Mouse (Mus musculus): Measurements from ENCODE around the gene Dnajc25. TPM values are rescaled to one million over a fixed set of nuclear protein-coding genes. Genes with fewer than 3 reads are reported as not detected.

The Dnajc25 gene
- polyA plus RNA-seq, 1 experiment from 2014 or later, result 14.1 TPM

DNA sequence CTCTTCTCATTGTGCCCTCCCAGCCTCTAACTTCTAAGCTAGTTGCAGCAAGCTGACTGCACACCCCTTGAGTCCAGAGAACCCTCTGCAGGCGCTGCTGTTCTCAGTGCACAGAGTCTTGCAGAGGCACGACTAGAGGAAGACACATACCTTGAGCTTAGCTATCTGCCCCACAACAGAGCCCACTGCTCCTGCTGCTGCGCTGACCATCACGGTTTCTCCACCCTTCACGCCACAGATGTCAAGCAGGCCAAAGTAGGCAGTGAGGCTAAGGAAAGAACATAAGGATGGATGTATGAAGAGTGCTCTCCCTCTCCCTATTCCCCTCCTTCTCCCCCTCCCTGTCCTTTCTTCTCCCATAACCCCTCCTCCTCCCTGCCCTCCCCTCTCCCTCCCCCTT lies 19.2 kb upstream of the Dnajc25 start:
- 0 out of 2 replicates have a peak, but pooled peaks cover 3% of the 10 kb centered on the region for H3K36me3 ChIP-seq (ENCODE audit: insufficient read depth, low read length)
- no peak for DNase-seq (ENCODE audit: low spot score)
- no peak overlapping the region for H3K9ac ChIP-seq (ENCODE audit: low read depth, low read length)
- no peak for ATAC-seq (replicated peaks; ENCODE audit: low FRiP score, low read depth)
- no peak overlapping the region for H3K27ac ChIP-seq
- H3K27me3 ChIP-seq (ENCODE audit: insufficient read depth, low read length), result no peaks in the 10 kb centered on the region
- no peaks in the 10 kb centered on the region for H3K9me3 ChIP-seq (replicated peaks; ENCODE audit: low read length)
- H3K4me3 ChIP-seq (replicated peaks; ENCODE audit: low read depth, low read length), result no peak overlapping the region
- TF ChIP-seq CTCF (IDR thresholded peaks at IDR 0.05; ENCODE audit: low read depth), result no peak
- H3K4me1 ChIP-seq (replicated peaks; ENCODE audit: insufficient read depth, low read length), result no peaks in the 10 kb centered on the region
- H3K4me2 ChIP-seq (ENCODE audit: low read length), result no peak overlapping the region
- 92% methylated on average over 5 of the region's 5 CpGs for WGBS

- WGBS, result 68% methylated on average over 6 of the region's 6 CpGs
- Histone ChIP-seq H3K27me3 (ENCODE audit: insufficient read depth, low read length) (no peaks in the 10 kb centered on the region), H3K27ac (no peak overlapping the region), H3K36me3 (ENCODE audit: insufficient read depth, low read length) (no peaks in the 10 kb centered on the region), H3K9ac (ENCODE audit: low read depth, low read length) (no peak overlapping the region), H3K4me1 (replicated peaks; ENCODE audit: insufficient read depth, low read length) (no peaks in the 10 kb centered on the region), H3K4me2 (ENCODE audit: low read length) (no peak overlapping the region), H3K9me3 (replicated peaks; ENCODE audit: low read length) (no peaks in the 10 kb centered on the region), H3K4me3 (replicated peaks; ENCODE audit: low read depth, low read length) (no peak overlapping the region)
- DNase-seq (ENCODE audit: low spot score), result no peak
- ATAC-seq (replicated peaks; ENCODE audit: low FRiP score, low read depth), result no peak
- TF ChIP-seq CTCF (IDR thresholded peaks at IDR 0.05; ENCODE audit: low read depth), result no peak
Measured at GRCm38 (mm10) chr4:58981421-58981820, 13.4 kb upstream of the Dnajc25 start.

DNA sequence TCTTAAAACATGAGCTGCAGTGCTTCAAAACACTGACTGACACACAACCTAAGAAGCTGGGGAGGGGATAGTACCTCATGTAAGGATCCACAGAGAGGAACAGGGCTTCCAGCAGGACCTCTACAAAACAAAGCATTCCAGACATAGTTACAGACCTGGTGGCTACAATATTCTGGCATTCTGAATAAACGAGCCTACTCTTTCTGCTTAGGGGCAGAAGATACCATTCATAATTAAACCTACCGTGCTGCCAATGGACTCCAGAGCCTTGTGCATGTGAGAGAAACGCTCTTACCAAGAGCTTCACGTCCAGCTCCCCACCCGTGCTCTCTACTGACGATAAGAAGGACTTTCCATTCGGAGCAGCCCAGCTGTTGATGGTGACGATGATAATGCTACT lies 12.1 kb upstream of the Dnajc25 start:
- DNase-seq (ENCODE audit: low spot score), result no peak
- WGBS, result 90% methylated on average over 8 of the region's 8 CpGs
- Histone ChIP-seq H3K9ac (ENCODE audit: low read depth, low read length) (no peak overlapping the region), H3K27me3 (ENCODE audit: insufficient read depth, low read length) (no peaks in the 10 kb centered on the region), H3K4me3 (replicated peaks; ENCODE audit: low read depth, low read length) (no peak overlapping the region), H3K36me3 (ENCODE audit: insufficient read depth, low read length) (no peaks in the 10 kb centered on the region), H3K9me3 (replicated peaks; ENCODE audit: low read length) (no peaks in the 10 kb centered on the region), H3K27ac (no peak overlapping the region), H3K4me2 (ENCODE audit: low read length) (no peak overlapping the region), H3K4me1 (replicated peaks; ENCODE audit: insufficient read depth, low read length) (no peaks in the 10 kb centered on the region)
- no peak for ATAC-seq (replicated peaks; ENCODE audit: low FRiP score, low read depth)
- no peak for TF ChIP-seq CTCF (IDR thresholded peaks at IDR 0.05; ENCODE audit: low read depth)

DNA sequence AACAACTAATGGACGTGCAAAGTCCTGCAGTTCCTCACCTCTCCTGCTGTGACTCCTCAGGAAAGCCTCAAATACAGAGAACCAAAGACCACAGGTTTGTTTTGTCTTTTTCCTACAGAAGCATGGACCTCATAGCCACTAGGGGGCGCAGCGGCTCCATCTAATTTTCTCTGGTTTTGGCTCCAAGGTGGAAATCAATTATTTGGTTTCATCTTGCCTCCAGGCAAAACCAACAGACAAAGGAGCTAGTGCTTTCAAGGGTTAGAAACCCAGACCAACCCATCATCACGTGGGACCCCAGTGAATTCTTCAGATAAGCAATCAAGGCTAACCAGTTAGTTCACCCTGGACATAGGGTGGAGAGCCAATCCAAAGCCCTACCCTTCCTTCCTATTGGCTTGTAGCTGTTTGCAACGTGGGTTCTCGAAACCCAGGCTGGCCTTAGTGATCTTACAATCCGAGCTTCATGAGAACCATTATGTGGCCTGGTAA lies 9.7 kb upstream of the Dnajc25 start:
- DNase-seq (ENCODE audit: low spot score) (peak; percentile 86), ATAC-seq (replicated peaks; ENCODE audit: low FRiP score, low read depth) (no peak; the same call in 1 of the 2 replicates)
- H3K4me1 ChIP-seq (replicated peaks; ENCODE audit: insufficient read depth, low read length), result no peaks in the 10 kb centered on the region
- H3K27ac ChIP-seq, result no peak overlapping the region
- H3K4me2 ChIP-seq (ENCODE audit: low read length), result no peak overlapping the region
- WGBS, result 13% methylated on average over 7 of the region's 7 CpGs
- no peaks in the 10 kb centered on the region for H3K36me3 ChIP-seq (ENCODE audit: insufficient read depth, low read length)
- H3K9ac ChIP-seq (ENCODE audit: low read depth, low read length), result no peak overlapping the region
- H3K4me3 ChIP-seq (replicated peaks; ENCODE audit: low read depth, low read length), result no peak overlapping the region
- peak; percentile 92 for TF ChIP-seq CTCF (IDR thresholded peaks at IDR 0.05; ENCODE audit: low read depth)
- no peaks in the 10 kb centered on the region for H3K27me3 ChIP-seq (ENCODE audit: insufficient read depth, low read length)
- H3K9me3 ChIP-seq (replicated peaks; ENCODE audit: low read length), result no peaks in the 10 kb centered on the region

GRCm38 (mm10) chr4:58986540-58987190 lies 8.2 kb upstream of the Dnajc25 start, which contains the start of gene Ptgr1:
Gene Ptgr1 (minus strand): TSS chr4:58987119.
- DNase-seq (ENCODE audit: low spot score) (peak; percentile 87), ATAC-seq (replicated peaks; ENCODE audit: low FRiP score, low read depth) (peak; percentile 63; the same call in 1 of the 2 replicates)
- Histone ChIP-seq H3K4me2 (ENCODE audit: low read length) (peak within 1 kb of the TSS; percentile 99), H3K27me3 (ENCODE audit: insufficient read depth, low read length) (no peaks in the 10 kb centered on the region), H3K9me3 (replicated peaks; ENCODE audit: low read length) (no peaks in the 10 kb centered on the region), H3K4me3 (replicated peaks; ENCODE audit: low read depth, low read length) (peak within 1 kb of the TSS; percentile 71), H3K4me1 (replicated peaks; ENCODE audit: insufficient read depth, low read length) (no peaks in the 10 kb centered on the region), H3K9ac (ENCODE audit: low read depth, low read length) (peak within 1 kb of the TSS; percentile 62), H3K36me3 (ENCODE audit: insufficient read depth, low read length) (no peaks in the 10 kb centered on the region), H3K27ac (peak within 1 kb of the TSS; percentile 57; the same call in 1 of the 2 replicates)
- 1% methylated on average over 28 of the region's 28 CpGs for WGBS
- TF ChIP-seq CTCF (IDR thresholded peaks at IDR 0.05; ENCODE audit: low read depth), result no peak

GRCm38 (mm10) chr4:58989303-58989898 lies 5.5 kb upstream of the Dnajc25 start:
- no peak for ATAC-seq (replicated peaks; ENCODE audit: low FRiP score, low read depth)
- no peak overlapping the region for H3K4me3 ChIP-seq (replicated peaks; ENCODE audit: low read depth, low read length)
- H3K4me2 ChIP-seq (ENCODE audit: low read length), result no peak overlapping the region
- no peaks in the 10 kb centered on the region for H3K9me3 ChIP-seq (replicated peaks; ENCODE audit: low read length)
- H3K9ac ChIP-seq (ENCODE audit: low read depth, low read length), result no peak overlapping the region
- H3K27ac ChIP-seq, result no peak overlapping the region
- H3K27me3 ChIP-seq (ENCODE audit: insufficient read depth, low read length), result no peaks in the 10 kb centered on the region
- no peak for DNase-seq (ENCODE audit: low spot score)
- no peaks in the 10 kb centered on the region for H3K4me1 ChIP-seq (replicated peaks; ENCODE audit: insufficient read depth, low read length)
- no peaks in the 10 kb centered on the region for H3K36me3 ChIP-seq (ENCODE audit: insufficient read depth, low read length)
- no peak for TF ChIP-seq CTCF (IDR thresholded peaks at IDR 0.05; ENCODE audit: low read depth)
- 70% methylated on average over 7 of the region's 7 CpGs for WGBS
